ENCODE assay signal across 16 mouse cellular contexts in genomic region chr1:59336256-59336655, GRCm38 (mm10).
"Had no signal": no experiment of that assay in that cellular context is flagged by ENCODE, and none has a peak within 500 bp of the region (broad histone marks: within the 10 kb centered on the region; RNA-seq: fewer than 3 reads in every experiment).

No protein-coding gene starts in this region.

- H3K36me3 ChIP-seq: neural tube, embryonic 13.5 days; neural tube, embryonic 15.5 days; stomach, embryonic 15.5 days had no signal

- H3K27ac ChIP-seq: neural tube, embryonic 13.5 days; neural tube, embryonic 15.5 days; stomach, embryonic 15.5 days; stomach, postnatal 0 days had no signal

- DNase-seq: retina, postnatal 1 day; right cerebral cortex, adult 18-20 months; right cerebral cortex, postnatal 14 days; right cerebral cortex, postnatal 25 days; right cerebral cortex, postnatal 4 days; spleen, adult 18-20 months; thymus, adult 18-20 months; thymus, adult 2 months; thymus, postnatal 14 days; thymus, postnatal 25 days; thymus, postnatal 36 days; thymus, postnatal 4 days had no signal

- H3K4me3 ChIP-seq: neural tube, embryonic 13.5 days; neural tube, embryonic 15.5 days; stomach, embryonic 15.5 days had no signal

- H3K9ac ChIP-seq: neural tube, embryonic 13.5 days; neural tube, embryonic 15.5 days; stomach, embryonic 15.5 days had no signal

- H3K9me3 ChIP-seq: neural tube, embryonic 13.5 days; neural tube, embryonic 15.5 days; stomach, embryonic 15.5 days had no signal

- H3K27me3 ChIP-seq: neural tube, embryonic 15.5 days; stomach, embryonic 15.5 days had no signal

- H3K4me2 ChIP-seq: neural tube, embryonic 13.5 days; neural tube, embryonic 15.5 days; stomach, embryonic 15.5 days had no signal
